Mouse (Mus musculus): ENCODE data around the gene Cbx1. TPM values are rescaled to one million over a fixed set of nuclear protein-coding genes. Genes with fewer than 3 reads are reported as not detected.

Cbx1 gene
- 13.6 and 30.0 TPM in 2 replicates for polyA plus RNA-seq (2012; rRNA removed; ENCODE audit: low replicate concordance)

DNA sequence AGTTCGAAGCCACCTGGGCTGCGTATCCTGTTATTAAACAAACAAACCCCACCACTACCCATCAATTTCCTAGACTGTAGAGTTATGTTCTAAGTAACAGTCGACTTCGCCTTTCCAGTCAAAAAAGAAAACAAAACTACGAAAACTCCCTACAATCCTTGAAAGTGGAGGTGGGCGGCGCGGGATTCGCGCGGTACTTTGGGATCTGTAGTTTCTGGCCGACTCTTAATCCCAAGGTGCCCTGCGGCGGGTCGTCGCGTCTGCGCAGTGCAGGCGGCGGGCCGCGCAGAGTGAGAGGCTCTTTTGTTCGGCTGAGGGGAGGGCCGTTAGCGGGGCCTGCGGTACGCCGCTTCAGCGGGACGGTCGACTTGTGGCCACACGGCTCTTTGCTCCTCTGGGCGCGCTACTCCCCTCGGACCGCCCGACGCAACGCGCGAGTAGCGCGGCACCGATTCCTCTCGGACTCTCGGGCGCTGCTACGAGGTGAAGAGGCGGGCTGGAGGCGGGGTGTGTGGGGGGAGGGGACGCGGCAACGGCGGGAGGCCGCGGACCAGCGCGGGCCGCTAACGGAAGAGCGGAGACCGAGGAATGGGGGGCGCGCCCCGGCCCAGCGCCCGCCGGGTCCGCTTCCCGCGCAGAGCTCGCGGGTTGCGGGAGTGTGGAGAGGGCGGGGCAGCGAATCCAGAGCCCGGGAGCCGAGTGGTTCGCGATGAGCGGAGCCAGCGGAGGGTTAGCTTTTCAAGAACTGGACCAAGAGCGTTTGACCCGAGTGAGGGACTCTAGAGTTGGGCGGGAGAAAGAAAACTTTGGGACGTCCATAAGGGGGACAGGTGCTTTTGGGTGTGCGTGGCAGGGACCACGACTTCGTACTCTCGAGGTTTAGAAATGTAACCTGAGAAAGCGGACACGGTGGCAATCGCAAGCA is at the start of gene Cbx1:
Cbx1 (plus strand) TSS at position 257 of the 925 bp plus-strand sequence.

GRCm38 (mm10) chr11:96776968-96777962 is 11.7 kb upstream of the Cbx1 start, which contains the start of gene Snx11:
Gene Snx11, minus strand, starts transcription at chr11:96777559.

DNA sequence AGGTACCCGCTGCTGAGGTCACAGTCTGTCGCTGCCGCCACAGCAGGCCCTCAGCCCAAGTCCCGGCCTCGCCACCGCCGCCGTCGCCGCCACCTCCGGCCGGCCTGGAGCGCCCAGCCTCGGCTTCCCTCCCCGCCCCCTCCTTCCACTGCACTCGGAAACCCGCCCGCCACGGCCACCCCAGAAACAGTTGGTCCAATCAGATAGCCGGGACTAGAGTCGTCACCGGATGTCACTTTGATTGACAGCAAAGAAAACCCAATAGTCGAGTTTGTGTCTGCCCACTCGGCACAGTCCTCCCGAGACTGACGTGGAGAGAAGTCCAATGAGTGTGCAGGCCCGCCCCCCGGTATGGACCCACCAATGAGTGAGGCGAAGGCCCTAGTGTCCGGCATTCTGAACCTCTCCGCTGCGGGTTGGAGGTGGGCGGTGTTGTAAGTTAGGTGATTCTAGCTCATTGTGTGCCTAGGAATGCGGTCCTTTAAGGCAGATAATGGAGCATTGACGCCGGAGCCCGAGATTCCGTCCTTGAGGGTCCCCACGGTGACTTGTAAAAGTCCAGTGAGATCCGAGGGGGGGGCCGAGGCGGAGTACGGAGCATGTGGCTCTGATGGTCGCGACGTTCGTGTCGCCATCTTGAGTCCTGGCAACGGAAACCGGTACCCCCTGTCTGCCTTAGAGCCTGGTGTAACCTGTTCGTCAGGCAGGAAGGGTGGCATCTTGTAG is 41.0 kb downstream of the Cbx1 start, which contains the start of gene Nfe2l1:
Nfe2l1 (minus strand) TSS at position 156 of the 726 bp plus-strand sequence.

GRCm38 (mm10) chr11:96849681-96850467 is 60.9 kb downstream of the Cbx1 start, which contains the start of gene Copz2:
Gene Copz2, plus strand, starts transcription at chr11:96849870.

Other genes starting within 250 kb of the Cbx1 start
- gene Snx11, start 11.6 kb upstream of the Cbx1 start, polyA plus RNA-seq (2012; rRNA removed; ENCODE audit: low replicate concordance) = 11.2 and 12.9 TPM in 2 replicates
- gene Nfe2l1, start 40.8 kb downstream of the Cbx1 start, polyA plus RNA-seq (2012; rRNA removed; ENCODE audit: low replicate concordance) = 90.9 and 94.9 TPM in 2 replicates
- gene Copz2, start 60.7 kb downstream of the Cbx1 start, polyA plus RNA-seq (2012; rRNA removed; ENCODE audit: low replicate concordance) = 15.0 and 21.7 TPM in 2 replicates
- 26.8 and 31.3 TPM in 2 replicates for gene Cdk5rap3, start 127.4 kb downstream of the Cbx1 start, polyA plus RNA-seq (2012; rRNA removed; ENCODE audit: low replicate concordance)
- 171 and 324 TPM in 2 replicates for gene Prr15l, start 139.0 kb downstream of the Cbx1 start, polyA plus RNA-seq (2012; rRNA removed; ENCODE audit: low replicate concordance)
- 58.4 and 64.1 TPM in 2 replicates for gene Pnpo, start 154.9 kb downstream of the Cbx1 start, polyA plus RNA-seq (2012; rRNA removed; ENCODE audit: low replicate concordance)
- 12.0 and 15.1 TPM in 2 replicates for gene Sp2, start 193.8 kb downstream of the Cbx1 start, polyA plus RNA-seq (2012; rRNA removed; ENCODE audit: low replicate concordance)
- 0.13 and 0.56 TPM in 2 replicates for gene Sp6, start 224.3 kb downstream of the Cbx1 start, polyA plus RNA-seq (2012; rRNA removed; ENCODE audit: low replicate concordance)
- 42.2 and 72.9 TPM in 2 replicates for gene Scrn2, start 240.8 kb downstream of the Cbx1 start, polyA plus RNA-seq (2012; rRNA removed; ENCODE audit: low replicate concordance)

Data from duodenum, adult 2 months (tissue).